Mouse (Mus musculus) small intestine, adult 2 months (tissue): Measurements from ENCODE around the gene Dnah3. TPM values are rescaled to one million over a fixed set of nuclear protein-coding genes. Genes with fewer than 3 reads are reported as not detected.

Experiments
- H3K27ac ChIP-seq: fragments of 200-500 bp; 2 replicates; pipeline ENCODE4 v1.5.1; 2012; ENCODE audit warnings: low read depth, low read length, control low read depth, inconsistent platforms; ENCODE audit not compliant: insufficient read depth
- H3K27me3 ChIP-seq: fragments of 200-500 bp; 2 replicates; pipeline ENCODE4 v1.6.1; 2012; ENCODE audit warnings: mild to moderate bottlenecking, moderate library complexity, low read length, inconsistent platforms; ENCODE audit not compliant: control insufficient read depth, insufficient read depth
- H3K36me3 ChIP-seq: fragments of 200-500 bp; 2 replicates; pipeline ENCODE4 v1.6.1; 2012; ENCODE audit warnings: mild to moderate bottlenecking, low read length, control low read depth, inconsistent platforms; ENCODE audit not compliant: control insufficient read depth, insufficient read depth
- H3K4me1 ChIP-seq: fragments of 200-500 bp; 2 replicates; pipeline ENCODE4 v1.6.1; 2012; ENCODE audit warnings: low read length, inconsistent platforms, mixed read lengths; ENCODE audit not compliant: control insufficient read depth, insufficient read depth, insufficient read length
- H3K4me3 ChIP-seq: fragments of 200-500 bp; 2 replicates; pipeline ENCODE4 v1.5.1; 2012; ENCODE audit warnings: low read depth, mild to moderate bottlenecking, control low read depth, inconsistent platforms, low read length, moderate library complexity
- CTCF ChIP-seq: fragments of 200-500 bp; IDR thresholded peaks from 2 replicates; pipeline ENCODE4 v1.5.1; 2012; ENCODE audit warnings: low read depth, mild to moderate bottlenecking, control low read depth, inconsistent platforms, low read length, moderate library complexity, mixed read lengths; ENCODE audit not compliant: insufficient replicate concordance, insufficient read length; ENCODE audit errors: extremely low read depth
- POLR2A ChIP-seq: fragments of 200-500 bp; IDR thresholded peaks from 2 replicates; pipeline ENCODE4 v1.6.1; 2012; ENCODE audit warnings: low read depth, mild to moderate bottlenecking, control low read depth, inconsistent platforms, low read length, moderate library complexity
- WGBS: fragments of 180-500 bp; shearing (Covaris S2); methylation state at CpG from one replicate; pipeline ENCODE4 v1.1.7; 2018; 5-methylcytosine and 5-hydroxymethylcytosine counted together
- polyA plus RNA-seq: library from polyadenylated mRNA; depleted of rRNA; stranded (reverse); fragments of >200 nt; gene quantifications from 2 replicates; pipeline ENCODE4 v1.2.3, GENCODE M21; 2012

Dnah3 gene
- polyA plus RNA-seq, 1 experiment, result not detected

DNA sequence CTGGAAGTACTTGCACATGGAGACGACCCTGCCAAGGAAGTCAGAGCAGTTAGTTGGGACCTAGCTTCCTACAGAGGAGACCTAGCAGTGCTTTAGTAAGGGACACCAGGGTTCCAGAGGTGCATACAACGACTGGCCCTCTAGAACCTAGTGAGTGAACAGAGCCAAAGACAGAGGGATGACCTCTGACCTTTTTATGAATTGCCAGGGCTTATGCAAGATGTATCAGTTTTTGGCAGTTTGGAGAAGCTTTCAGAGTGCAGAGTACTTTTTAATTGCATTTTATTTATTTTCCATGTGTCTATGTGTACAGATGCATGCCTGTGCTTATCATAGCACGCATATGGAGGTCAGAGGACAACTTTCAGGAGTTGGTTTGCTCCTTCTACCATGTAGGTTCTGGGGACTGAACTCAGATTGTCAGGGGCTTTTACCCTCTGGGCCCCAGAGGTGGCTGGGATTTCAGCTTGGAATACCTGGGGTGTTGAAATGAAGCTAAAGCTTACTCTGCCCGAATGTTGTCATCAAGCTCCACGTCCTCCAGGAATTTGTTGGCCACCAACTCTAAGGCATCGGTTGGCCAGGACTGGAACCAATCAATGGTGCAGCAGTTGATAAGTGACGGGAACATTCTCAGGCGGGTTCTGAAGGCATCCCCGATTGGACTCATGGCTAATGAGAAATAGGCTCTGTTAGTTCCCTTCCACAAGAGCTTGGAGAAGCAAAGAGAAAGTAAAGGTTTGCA is 129.3 kb downstream of the Dnah3 start:
- 78% methylated on average over 9 of the region's 9 CpGs for WGBS
- Histone ChIP-seq H3K27ac (no peak overlapping the region), H3K4me3 (no peak overlapping the region), H3K36me3 (no peaks in the 10 kb centered on the region), H3K4me1 (peaks cover 2% of the 10 kb centered on the region; the same call in 1 of the 2 replicates), H3K27me3 (no peaks in the 10 kb centered on the region)
- TF ChIP-seq CTCF, result no peak
- TF ChIP-seq POLR2A, result no peak

DNA sequence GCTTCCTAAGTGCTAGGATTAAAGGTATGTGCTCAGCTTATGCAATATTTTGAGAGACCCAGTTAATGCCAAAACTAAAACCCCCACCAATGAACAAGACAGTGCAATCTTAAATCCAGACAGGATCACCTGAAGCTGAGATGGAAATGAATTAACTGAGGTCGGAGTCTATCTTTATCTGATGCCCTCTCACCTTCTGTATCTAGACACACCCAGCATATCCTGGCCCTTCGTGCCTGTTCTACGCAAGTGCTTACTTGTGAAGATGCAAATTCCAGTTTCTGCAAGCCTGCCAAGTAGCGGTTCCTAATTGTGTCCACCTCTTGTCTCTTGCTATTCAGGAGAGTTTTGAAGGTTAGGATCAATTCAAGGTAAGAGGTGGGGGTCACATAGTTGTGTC is 129.9 kb downstream of the Dnah3 start:
- H3K36me3 ChIP-seq, result no peaks in the 10 kb centered on the region
- TF ChIP-seq CTCF, result no peak
- no peak for TF ChIP-seq POLR2A
- peaks cover 2% of the 10 kb centered on the region; the same call in 1 of the 2 replicates for H3K4me1 ChIP-seq
- no peaks in the 10 kb centered on the region for H3K27me3 ChIP-seq
- no peak overlapping the region for H3K27ac ChIP-seq
- WGBS, result 39% methylated on average over 4 of the region's 4 CpGs
- no peak overlapping the region for H3K4me3 ChIP-seq

- TF ChIP-seq CTCF, result no peak
- no peak for TF ChIP-seq POLR2A
- 32% methylated on average over 2 of the region's 2 CpGs for WGBS
Observed at GRCm38 (mm10) chr7:119961107-119961506, 134.0 kb downstream of the Dnah3 start.

DNA sequence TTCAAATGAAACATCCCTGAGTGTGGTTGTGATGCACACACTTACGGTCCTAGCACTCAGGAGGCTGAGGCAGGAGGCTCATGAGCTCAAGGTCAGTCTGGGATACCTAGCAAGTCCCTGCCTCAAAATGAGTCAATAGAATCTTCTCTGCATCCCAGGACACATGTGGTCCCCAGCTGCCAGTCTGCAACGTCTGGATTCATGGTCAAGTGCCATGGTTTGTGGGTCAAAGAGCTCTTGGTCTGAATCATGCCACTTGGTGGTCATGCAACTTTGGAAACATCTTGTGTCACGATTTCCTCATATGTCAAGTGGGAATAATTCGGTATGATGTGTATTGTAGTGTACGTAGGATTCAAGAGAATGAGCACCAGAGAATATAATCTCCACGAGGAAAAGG is 134.5 kb downstream of the Dnah3 start:
- Histone ChIP-seq H3K36me3 (no peaks in the 10 kb centered on the region), H3K4me3 (no peak overlapping the region), H3K27ac (no peak overlapping the region), H3K4me1 (peaks cover 2% of the 10 kb centered on the region; the same call in 1 of the 2 replicates), H3K27me3 (no peaks in the 10 kb centered on the region)
- no peak for TF ChIP-seq POLR2A
- no peak for TF ChIP-seq CTCF
- 74% methylated on average over 6 of the region's 6 CpGs for WGBS

More at GRCm38 (mm10) chr7:119961107-119961506, 134.0 kb downstream of the Dnah3 start:
- Histone ChIP-seq H3K27me3 (no peaks in the 10 kb centered on the region), H3K36me3 (no peaks in the 10 kb centered on the region), H3K4me3 (no peak overlapping the region), H3K27ac (no peak overlapping the region), H3K4me1 (peaks cover 2% of the 10 kb centered on the region; the same call in 1 of the 2 replicates)

GRCm38 (mm10) chr7:119960006-119960405 is 135.1 kb downstream of the Dnah3 start:
- H3K4me1 ChIP-seq, result no peaks in the 10 kb centered on the region
- 54% methylated on average over 6 of the region's 6 CpGs for WGBS
- H3K36me3 ChIP-seq, result no peaks in the 10 kb centered on the region
- no peak overlapping the region for H3K4me3 ChIP-seq
- no peak for TF ChIP-seq CTCF
- H3K27ac ChIP-seq, result no peak overlapping the region
- no peaks in the 10 kb centered on the region for H3K27me3 ChIP-seq

DNA sequence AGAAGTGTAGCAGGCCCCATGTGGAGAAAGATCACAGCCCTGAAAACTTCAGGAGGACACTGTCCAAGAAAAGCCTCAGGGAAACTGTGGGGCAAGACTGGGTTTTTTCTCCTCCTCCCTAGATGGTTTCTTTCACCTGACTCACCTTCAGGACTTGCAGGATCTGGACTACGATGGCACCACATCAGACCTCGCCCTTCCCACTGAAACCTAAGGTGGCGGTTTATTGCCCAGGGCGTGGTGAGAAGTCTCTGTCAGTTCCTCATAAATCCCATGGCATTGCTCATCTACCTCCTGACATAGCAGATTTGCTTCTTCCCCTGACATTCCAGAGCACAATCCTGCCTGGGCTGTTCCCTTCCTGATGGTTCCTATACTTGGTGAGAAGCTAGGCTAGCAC is 135.6 kb downstream of the Dnah3 start:
- 41% methylated on average over 4 of the region's 4 CpGs for WGBS
- Histone ChIP-seq H3K27ac (no peak overlapping the region), H3K36me3 (no peaks in the 10 kb centered on the region)

DNA sequence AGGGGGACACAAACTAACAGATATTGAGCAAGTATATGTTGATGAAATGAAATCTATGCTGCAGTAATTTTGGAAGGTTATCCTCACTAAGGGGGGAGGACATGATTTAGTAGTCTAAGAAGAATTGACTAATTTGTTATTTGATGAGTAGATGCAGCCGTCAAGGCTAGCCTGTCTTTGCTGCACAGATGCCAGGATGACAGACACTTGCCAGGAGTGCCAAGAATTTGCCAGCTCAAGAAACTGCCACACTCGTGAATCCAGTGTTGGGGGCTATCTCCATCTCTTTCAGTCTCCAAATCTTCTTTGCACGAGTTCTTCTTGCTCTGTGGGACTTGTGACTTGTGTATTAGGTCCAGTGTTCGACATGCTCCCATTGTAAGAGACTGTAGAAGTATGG is 136.0 kb downstream of the Dnah3 start:
- H3K36me3 ChIP-seq, result no peaks in the 10 kb centered on the region
- no peak overlapping the region for H3K4me3 ChIP-seq
- WGBS, result 62% methylated on average over 4 of the region's 4 CpGs
- H3K27me3 ChIP-seq, result no peaks in the 10 kb centered on the region
- no peaks in the 10 kb centered on the region for H3K4me1 ChIP-seq
- H3K27ac ChIP-seq, result no peak overlapping the region
- TF ChIP-seq CTCF, result no peak
- TF ChIP-seq POLR2A, result no peak

More for the DNA sequence above, 135.6 kb downstream of the Dnah3 start:
- Histone ChIP-seq H3K4me1 (no peaks in the 10 kb centered on the region), H3K4me3 (no peak overlapping the region), H3K27me3 (no peaks in the 10 kb centered on the region)
- no peak for TF ChIP-seq POLR2A
- TF ChIP-seq CTCF, result no peak
